Mouse (Mus musculus) lung, adult 18-20 months (tissue): ENCODE results near the gene Gm49486.

Experiments used
- DNase-seq, 2 experiments: peaks; one replicate each; pipeline ENCODE4 v3.0.0; 2022; ENCODE audit warnings: mixed read lengths in 2 of 2

Gene Gm49486

GRCm38 (mm10) chr15:79235268-79235667 lies 6.1 kb downstream of the Gm49486 start:
- DNase-seq = no peak

- DNase-seq = no peak
Observed at GRCm38 (mm10) chr15:79238036-79238435, 8.8 kb downstream of the Gm49486 start.

GRCm38 (mm10) chr15:79242574-79243233 lies 13.5 kb downstream of the Gm49486 start:
- DNase-seq = no peak

- peak; percentile 93 to 95 for DNase-seq
Observed at GRCm38 (mm10) chr15:79243234-79244042, 14.2 kb downstream of the Gm49486 start.

- DNase-seq = peak; percentile 51 to 56
Observed at GRCm38 (mm10) chr15:79244071-79244893, 15.1 kb downstream of the Gm49486 start.

- DNase-seq = no peak
Observed at GRCm38 (mm10) chr15:79245321-79245720, 16.1 kb downstream of the Gm49486 start.

GRCm38 (mm10) chr15:79250236-79250635 lies 21.0 kb downstream of the Gm49486 start:
- no peak for DNase-seq

GRCm38 (mm10) chr15:79251168-79251567 lies 22.0 kb downstream of the Gm49486 start:
- no peak for DNase-seq

GRCm38 (mm10) chr15:79251781-79252491 lies 22.7 kb downstream of the Gm49486 start:
- DNase-seq = no peak

- no peak for DNase-seq
Observed at GRCm38 (mm10) chr15:79252580-79252979, 23.4 kb downstream of the Gm49486 start.

GRCm38 (mm10) chr15:79254661-79255060 lies 25.5 kb downstream of the Gm49486 start, which contains the start of gene Slc16a8:
Gene Slc16a8, minus strand, starts transcription at chr15:79254761.
- no peak for DNase-seq

- peak in 1 of 2 experiments; percentile 41 for DNase-seq
Observed at GRCm38 (mm10) chr15:79258521-79258920, 29.3 kb downstream of the Gm49486 start.

GRCm38 (mm10) chr15:79261095-79261725 lies 32.0 kb downstream of the Gm49486 start:
- DNase-seq = peak in 1 of 2 experiments; percentile 32

- no peak for DNase-seq
Observed at GRCm38 (mm10) chr15:79261757-79262156, 32.6 kb downstream of the Gm49486 start.

- peak in 1 of 2 experiments; percentile 34 for DNase-seq
Observed at GRCm38 (mm10) chr15:79262375-79262774, 33.2 kb downstream of the Gm49486 start.

- DNase-seq = no peak
Observed at GRCm38 (mm10) chr15:79262786-79263309, 33.7 kb downstream of the Gm49486 start.

GRCm38 (mm10) chr15:79263726-79264125 lies 34.5 kb downstream of the Gm49486 start:
- no peak for DNase-seq

- DNase-seq = no peak
Observed at GRCm38 (mm10) chr15:79265384-79265783, 36.2 kb downstream of the Gm49486 start.

- DNase-seq = no peak
Observed at GRCm38 (mm10) chr15:79268521-79268920, 39.3 kb downstream of the Gm49486 start.

GRCm38 (mm10) chr15:79270317-79271123 lies 41.3 kb downstream of the Gm49486 start:
- DNase-seq = peak; percentile 86 to 89
